Mouse (Mus musculus) megakaryocyte, embryonic 14.5 days (primary cell): ENCODE results near the gene Gm9936.

Source experiments
- FLI1 ChIP-seq: IDR thresholded peaks from 2 replicates; pipeline ENCODE4 v1.6.1; 2012; ENCODE audit warnings: low read length, inconsistent platforms, mixed read lengths
- GATA1 ChIP-seq: IDR thresholded peaks from 3 replicates; pipeline ENCODE4 v1.6.1; 2012; ENCODE audit warnings: mixed read lengths, low read length, inconsistent platforms, borderline replicate concordance

- TF ChIP-seq FLI1 (no peak), GATA1 (no peak)
These were observed 34.3 kb downstream of the Gm9936 start for GRCm38 (mm10) chr5:114824197-114824596.
